Mouse (Mus musculus) urinary bladder, postnatal 10 days (tissue): ENCODE measurements around the gene Ankrd22.
"Not testable (repeated sequence)": the region's sequence is repeated elsewhere in the genome, so short reads cannot be mapped to it uniquely, and the experiment has no call there.

ENCODE experiments used
- DNase-seq: peaks from one replicate; pipeline ENCODE4 v3.0.0; 2022; ENCODE audit warnings: low spot score

Ankrd22 gene

DNA sequence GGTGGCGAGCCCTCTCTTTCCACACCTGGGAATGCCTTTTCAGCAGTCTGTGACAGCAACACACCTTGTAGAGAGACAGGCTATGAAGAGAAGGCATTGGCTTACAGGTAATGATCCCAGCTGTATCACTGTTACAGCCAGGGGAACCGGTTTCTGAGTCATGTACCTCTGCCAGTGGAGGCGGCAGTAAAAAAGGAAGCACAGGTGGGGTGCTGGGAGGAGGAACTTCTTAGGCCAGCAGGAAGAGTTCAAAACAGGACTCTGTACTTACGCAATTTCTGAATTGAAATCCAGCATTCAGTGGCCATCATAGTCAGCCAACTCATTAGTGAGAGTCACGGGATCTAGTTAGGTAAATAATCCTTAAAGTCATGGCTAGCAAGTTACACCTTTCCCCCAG is at the start of gene Ankrd22:
TSS of gene Ankrd22 (minus strand) at position 163 of the 400 bp plus-strand sequence.
- no peak for DNase-seq

DNA sequence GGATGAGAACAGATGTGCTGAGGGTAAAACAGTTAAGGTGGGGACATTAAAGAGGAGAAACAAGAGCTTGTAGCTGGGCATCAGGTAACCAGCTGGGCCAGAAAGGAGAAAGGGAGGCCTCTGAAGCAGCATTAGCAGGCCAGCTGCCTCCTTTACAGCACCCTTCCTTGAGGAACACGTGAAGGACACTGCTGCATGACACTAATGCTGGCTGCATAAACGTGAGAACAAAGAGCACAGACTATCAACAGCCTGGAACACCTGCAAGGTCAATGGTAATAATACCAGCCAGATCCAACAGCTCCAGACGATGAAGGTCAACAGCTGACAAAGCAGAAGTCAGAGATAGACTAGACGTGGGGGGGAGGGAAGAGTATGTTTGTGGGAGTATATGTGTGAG is 48.3 kb upstream of the Ankrd22 start:
- DNase-seq: no peak

GRCm38 (mm10) chr19:34213251-34213645 is 47.4 kb upstream of the Ankrd22 start:
- no peak for DNase-seq

DNA sequence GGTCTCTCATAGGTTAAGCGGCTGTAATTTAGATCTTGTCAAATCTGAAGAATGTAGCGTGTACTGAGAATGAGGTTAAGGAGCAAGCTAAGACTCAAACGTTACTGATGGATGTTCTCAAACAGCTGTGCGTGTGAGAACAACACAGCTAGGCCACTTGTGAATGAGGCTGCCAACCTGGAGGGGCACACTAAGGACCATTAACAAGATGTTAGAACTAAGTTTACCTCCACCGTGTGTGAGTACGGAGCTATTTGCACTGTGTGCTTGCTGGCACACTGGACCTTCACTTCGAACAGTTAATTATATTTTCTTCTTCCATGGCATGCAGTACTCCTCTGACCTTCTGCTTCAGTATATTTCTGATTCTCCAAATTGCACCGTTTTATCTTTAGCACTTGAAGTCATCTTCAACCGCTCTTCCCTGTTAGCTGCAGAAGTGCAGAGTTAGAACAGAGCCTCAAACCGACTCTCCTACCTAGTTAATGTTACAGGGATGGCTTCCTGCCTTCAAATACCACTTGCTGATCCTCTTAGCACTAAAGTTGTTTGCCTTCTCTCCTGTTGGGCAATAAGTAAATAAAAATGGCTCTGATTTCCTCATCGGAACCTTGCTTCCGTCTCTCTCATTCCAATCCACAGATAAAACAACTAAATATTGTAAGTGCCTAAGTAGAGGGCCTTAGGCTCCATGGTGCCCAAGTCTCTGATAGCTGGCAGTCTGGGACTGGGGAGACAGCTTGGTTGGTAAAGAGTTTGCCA is 46.8 kb upstream of the Ankrd22 start:
- no peak for DNase-seq

DNA sequence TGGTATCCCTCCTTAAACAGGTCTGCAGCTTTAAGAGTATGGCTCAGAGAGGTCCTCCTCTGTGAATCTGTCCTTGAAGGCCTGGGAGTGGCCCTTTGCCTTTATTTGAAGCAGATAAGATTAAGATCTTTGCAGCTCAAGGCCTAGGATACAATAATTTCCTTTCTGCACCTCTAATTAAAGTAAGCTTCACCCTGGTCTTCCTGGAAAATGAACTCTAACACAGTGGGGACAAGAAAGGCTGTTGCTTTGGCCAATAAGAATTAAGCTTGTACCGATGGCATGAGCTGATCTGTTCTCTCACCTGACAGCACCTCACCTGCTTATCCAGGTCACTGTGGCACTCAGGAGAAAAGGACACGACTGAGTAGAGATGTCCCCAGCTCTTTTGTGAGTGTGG is 45.0 kb upstream of the Ankrd22 start:
- DNase-seq: no peak

GRCm38 (mm10) chr19:34209930-34210581 is 44.2 kb upstream of the Ankrd22 start:
- DNase-seq: no peak

DNA sequence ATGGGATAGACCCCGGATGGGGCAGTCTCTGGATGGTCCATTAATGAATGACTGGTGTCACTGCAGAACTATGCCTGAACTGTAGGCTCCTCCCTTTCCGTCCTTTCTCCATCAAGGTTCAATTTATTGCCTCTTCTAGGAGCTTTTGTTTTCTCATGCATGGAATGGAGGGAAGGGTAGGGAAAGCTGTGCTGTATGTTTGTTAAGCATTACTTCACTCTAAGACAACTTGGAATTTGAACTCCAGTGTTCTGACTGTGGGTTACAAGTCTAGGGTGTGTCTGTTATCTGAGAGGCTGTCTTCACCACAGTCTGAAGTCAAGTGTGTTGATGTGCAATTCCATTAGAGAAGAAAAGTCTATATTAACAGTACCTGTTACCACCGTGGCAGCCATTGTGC is 43.2 kb upstream of the Ankrd22 start:
- no peak for DNase-seq

GRCm38 (mm10) chr19:34206760-34207440 is 41.0 kb upstream of the Ankrd22 start:
- DNase-seq: no peak

DNA sequence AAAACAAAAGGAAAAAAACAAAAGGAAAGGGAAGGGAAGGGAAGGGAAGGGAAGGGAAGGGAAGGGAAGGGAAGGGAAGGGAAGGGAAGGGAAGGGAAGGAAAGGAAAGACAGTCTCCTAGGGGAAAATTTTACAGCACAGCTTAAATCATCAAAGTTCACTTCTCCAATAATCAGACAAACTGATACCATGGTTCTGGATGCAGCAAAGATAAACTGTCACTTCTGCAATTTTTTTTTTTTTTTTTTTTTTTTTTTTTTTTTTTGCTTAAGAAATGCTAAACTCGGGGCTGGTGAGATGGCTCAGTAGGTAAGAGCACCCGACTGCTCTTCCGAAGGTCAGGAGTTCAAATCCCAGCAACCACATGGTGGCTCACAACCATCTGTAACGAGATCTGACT is 40.3 kb upstream of the Ankrd22 start:
- DNase-seq: not testable (repeated sequence)

- no peak for DNase-seq
These were observed 36.8 kb upstream of the Ankrd22 start for GRCm38 (mm10) chr19:34202668-34203067.

- DNase-seq: no peak
These were observed 33.6 kb upstream of the Ankrd22 start for GRCm38 (mm10) chr19:34199488-34199887.

DNA sequence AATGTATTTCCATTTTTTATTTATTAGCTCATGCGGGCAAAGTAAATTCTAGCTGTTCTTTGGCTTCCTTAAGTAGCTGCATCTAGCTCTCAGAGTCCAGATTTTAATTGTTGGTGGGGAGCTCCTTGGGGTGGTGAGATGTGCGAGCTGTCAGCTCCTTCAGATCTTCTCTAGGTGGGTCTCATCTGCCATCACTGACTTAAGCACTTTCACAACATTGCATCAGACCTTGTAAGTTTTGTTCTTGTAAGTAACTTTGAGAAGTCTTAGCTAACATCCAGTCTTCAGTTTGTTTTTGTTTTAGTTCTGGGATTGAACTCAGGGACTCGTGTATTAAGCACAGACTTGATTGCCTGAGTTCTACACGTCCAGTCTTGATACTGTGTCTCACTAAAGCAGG is 33.0 kb upstream of the Ankrd22 start:
- DNase-seq: no peak

DNA sequence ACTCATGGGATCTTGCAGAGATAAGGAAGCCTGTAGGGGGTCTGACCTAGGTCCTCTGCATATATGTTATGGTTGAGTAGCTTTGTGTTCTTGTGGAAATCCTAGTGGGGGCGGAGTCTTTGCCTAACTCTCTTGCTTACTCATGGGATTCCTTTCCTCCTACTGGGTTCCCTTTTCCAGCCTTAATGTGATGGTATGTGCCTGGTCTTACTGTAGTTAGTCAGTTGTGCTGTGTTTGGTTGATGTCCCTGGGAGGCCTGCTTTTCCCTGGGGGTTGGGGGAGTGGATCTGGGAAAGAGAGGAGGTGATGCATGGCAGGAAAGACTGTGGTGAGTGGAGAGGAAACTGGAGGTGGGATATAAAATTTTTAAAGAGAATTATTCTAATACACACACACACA is 32.2 kb upstream of the Ankrd22 start:
- no peak for DNase-seq

DNA sequence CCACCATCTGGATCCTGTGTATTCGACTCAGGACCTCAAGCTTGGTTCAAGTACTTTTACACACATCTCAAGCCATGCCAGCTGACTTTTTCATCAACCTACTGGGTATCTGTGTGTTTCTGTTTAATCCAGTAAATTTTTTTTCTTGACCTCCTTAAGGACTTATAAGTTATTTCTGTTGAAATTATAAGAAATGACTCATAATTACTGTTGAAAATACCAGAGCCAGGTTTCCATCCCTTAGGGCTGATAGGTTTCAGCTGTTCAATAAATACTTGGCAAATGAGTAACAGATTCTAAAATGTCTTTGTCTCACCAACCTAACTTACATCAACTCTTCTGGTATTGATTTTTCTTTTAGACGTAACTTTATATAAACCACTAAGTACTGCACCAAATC is 29.2 kb upstream of the Ankrd22 start:
- no peak for DNase-seq

DNA sequence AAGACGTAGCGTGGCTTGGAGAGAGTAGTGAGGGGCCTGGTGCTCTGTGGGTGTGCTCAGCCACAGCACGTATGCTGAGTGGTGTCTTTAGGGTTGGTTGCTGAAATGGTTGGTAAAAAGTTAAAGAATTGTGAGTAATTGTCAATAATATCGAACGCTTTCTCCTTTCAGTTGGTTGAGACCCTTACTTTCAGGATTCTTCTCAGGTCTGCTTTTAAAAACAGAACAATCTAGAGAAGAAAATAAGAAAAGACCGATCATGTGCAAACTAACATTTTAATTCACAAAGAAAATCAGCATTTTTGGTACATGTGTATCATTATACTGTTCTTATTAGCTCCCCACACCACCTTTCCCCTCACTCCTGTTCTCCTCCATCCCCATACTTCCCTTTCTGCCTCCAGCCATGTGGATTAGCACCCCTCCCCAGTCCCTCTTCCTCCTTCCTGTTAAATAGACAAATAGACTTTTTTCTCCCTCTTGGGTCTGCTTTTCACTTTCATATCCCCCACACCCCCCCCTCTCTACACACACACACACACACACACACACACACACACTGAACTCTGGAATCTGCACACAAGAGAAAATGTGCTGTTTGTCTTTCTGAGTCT is 28.4 kb upstream of the Ankrd22 start:
- no peak for DNase-seq

GRCm38 (mm10) chr19:34193683-34194082 is 27.8 kb upstream of the Ankrd22 start:
- DNase-seq: no peak

GRCm38 (mm10) chr19:34193149-34193548 is 27.3 kb upstream of the Ankrd22 start:
- no peak for DNase-seq

DNA sequence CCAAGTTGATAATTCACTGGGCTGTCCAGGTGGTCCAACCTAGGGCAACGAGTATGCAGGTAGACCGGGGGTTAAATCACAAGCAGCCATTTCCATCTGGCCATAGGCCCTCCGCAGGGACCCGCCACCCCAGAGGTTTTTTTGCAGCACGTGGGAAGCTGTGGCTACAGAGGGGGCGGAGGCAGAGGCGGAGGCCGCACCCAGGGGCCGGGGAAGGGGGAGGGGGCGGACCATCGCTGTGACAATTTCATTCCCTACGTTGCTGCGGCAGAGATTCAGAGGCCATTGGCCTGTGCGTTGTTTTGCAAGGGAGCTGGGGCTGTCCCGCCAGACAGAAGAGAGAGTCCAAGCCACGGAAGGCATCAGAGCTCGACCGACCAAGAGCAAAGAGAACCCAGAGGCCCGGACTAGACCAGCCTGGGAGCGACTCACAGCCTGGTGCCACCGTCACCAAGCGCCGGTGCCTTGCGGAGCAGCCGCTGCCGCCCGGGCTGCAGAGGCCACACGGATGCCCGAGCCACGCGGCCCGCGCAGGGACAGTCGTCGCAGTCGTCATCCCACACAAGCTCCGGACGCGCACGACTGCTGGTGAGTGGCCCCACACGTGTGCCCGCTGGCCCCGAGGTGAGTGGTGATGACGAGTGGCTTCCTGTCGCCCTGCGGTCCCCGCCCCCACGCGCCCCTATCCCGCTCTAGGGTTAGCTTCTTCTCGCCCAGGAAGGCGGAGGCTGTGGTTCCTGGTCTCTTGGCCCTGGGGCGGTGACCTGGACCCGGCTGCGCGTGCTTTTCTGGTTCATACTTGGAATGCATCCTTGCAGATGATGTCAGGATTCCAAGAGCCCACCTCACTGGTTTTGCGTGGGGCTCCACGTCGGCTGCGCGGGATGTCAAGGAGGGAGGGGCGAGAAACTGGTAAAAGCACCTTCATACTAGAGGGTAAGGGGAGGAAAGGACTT is 26.4 kb upstream of the Ankrd22 start, which contains the start of gene Stambpl1:
TSS of gene Stambpl1 (plus strand) at position 222 of the 956 bp plus-strand sequence.
- peak; percentile 31 for DNase-seq

DNA sequence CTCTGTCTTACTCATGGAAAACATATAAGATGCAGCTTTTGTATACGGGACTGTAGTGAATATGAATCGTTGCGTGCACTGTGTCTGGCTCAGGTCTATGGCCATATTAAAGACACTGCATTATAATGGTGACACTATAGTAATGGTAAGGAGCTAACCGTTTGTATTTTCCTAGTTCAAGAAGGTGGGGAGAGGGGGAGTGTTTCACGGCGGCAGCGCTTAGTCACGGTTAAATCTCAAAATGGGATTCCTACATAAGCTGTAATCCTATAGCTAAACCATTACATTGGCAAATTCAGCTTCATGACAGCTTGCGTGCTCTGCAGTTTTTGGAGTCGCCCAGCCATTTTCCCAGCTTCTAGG is 25.8 kb upstream of the Ankrd22 start:
- no peak for DNase-seq

DNA sequence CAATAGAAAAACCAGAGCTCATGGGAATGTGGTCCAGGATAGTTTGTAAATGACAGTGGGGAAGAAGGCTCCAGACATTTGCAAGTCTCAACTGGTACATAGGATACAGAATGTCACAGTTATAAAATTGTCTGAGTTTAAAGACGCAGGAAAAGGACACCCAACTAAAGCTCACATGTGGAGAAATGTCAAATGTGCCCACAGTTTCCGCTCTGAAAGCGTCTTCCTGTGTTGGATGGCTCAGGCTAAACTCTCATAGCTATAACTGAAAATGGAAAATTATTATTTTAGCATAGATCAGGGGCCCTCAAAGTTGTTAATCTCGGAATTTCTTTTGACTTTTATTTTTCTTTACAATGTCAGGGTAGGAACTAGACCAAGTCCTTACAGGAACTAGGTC is 21.0 kb upstream of the Ankrd22 start:
- no peak for DNase-seq

DNA sequence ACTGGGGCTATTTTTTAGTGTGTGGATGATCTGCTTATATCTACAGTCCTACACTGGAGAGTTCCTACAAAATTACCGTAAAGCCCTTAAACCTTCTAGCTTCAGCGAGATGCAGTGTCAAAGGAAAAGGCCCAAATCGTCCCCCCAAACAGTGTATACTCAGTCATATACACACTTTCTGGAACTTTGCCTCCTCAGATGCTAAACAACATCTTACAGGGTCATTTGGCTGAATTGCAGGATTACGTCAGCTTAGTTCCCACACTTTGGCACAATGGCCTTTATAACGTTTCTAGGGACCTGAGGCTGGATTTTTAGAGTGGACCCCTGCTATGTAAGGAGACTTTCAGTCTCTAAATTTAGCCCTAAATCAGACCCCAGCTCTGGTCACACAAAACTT is 16.6 kb upstream of the Ankrd22 start:
- no peak for DNase-seq

DNA sequence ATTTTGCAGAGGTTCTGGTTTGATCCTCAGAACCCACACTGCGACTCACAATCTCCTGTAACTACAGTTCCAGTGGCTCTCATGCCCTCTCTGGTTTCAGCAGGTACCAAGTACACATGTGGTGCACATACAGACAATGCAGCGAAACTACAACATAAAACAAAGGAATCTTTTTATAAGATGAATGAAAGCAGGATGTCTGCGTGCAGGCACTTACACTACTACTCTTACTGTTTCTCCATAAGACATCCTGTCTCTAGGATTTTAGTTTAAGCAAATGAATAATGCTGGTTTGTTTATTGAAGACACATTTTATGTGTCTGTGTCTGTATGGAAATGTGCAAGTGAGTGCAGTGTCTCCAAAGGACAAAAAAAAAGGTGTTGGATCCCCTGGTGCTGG is 15.4 kb upstream of the Ankrd22 start:
- no peak for DNase-seq
